Mouse (Mus musculus) ES-E14 (cell line): ENCODE data around the gene Runx3. TPM values are rescaled to one million over a fixed set of nuclear protein-coding genes. Genes with fewer than 3 reads are reported as not detected.
A peak's percentile ranks its signal among the peaks of the same experiment; 100 is the strongest.

Source experiments
- DNase-seq: peaks from one replicate; pipeline ENCODE4 v3.0.0-alpha.2; 2013; ENCODE audit warnings: low read depth, low spot score
- H3K27ac ChIP-seq: 2 replicates; pipeline ENCODE4 v1.5.1; 2012; ENCODE audit warnings: low read depth, mild to moderate bottlenecking, low read length, moderate library complexity, mixed read lengths; ENCODE audit not compliant: poor library complexity, insufficient read depth, severe bottlenecking
- H3K36me3 ChIP-seq: 2 replicates; pipeline ENCODE4 v1.6.1; 2012; ENCODE audit warnings: mild to moderate bottlenecking, low read length, moderate library complexity, mixed read lengths; ENCODE audit not compliant: control insufficient read depth, poor library complexity, insufficient read depth, severe bottlenecking
- H3K4me1 ChIP-seq, 2 experiments: fragments of 150-350 bp in 1 of 2; sonication (generic) in 1 of 2; 2 replicates each; pipeline ENCODE4 v1.6.1; 2012; ENCODE audit warnings: low read length in 2 of 2, mild to moderate bottlenecking in 1 of 2, mixed read lengths in 1 of 2; ENCODE audit not compliant: control insufficient read depth in 2 of 2, insufficient read depth in 2 of 2, poor library complexity in 1 of 2
- H3K4me3 ChIP-seq, 2 experiments: fragments of 150-350 bp in 1 of 2; sonication (generic) in 1 of 2; 2 replicates each; pipeline ENCODE4 v1.5.1; 2012; ENCODE audit warnings: low read length in 2 of 2, low read depth in 1 of 2, mild to moderate bottlenecking in 1 of 2, mixed read lengths in 1 of 2; ENCODE audit not compliant: insufficient read depth in 1 of 2, poor library complexity in 1 of 2, severe bottlenecking in 1 of 2
- H3K9ac ChIP-seq: 2 replicates; pipeline ENCODE4 v1.6.1; 2012; ENCODE audit warnings: low read depth, mild to moderate bottlenecking, low read length, mixed read lengths; ENCODE audit not compliant: poor library complexity, insufficient read depth, severe bottlenecking
- H3K9me3 ChIP-seq: fragments of 150-350 bp; sonication (generic); 2 replicates; pipeline ENCODE4 v1.6.1; 2012; ENCODE audit warnings: low read depth, mild to moderate bottlenecking, low read length; ENCODE audit not compliant: control insufficient read depth, insufficient read depth
- CHD2 ChIP-seq: IDR thresholded peaks from 2 replicates; pipeline ENCODE4 v1.6.1; 2014; ENCODE audit warnings: mild to moderate bottlenecking, low read depth, low read length, inconsistent platforms
- HCFC1 ChIP-seq: IDR thresholded peaks from 2 replicates; pipeline ENCODE4 v1.6.1; 2012; ENCODE audit warnings: low read length, inconsistent platforms, borderline replicate concordance; ENCODE audit not compliant: insufficient read depth
- MAFK ChIP-seq: IDR thresholded peaks from 2 replicates; pipeline ENCODE4 v1.6.1; 2014; ENCODE audit warnings: mild to moderate bottlenecking, low read depth, low read length, inconsistent platforms; ENCODE audit not compliant: insufficient read depth
- ZC3H11A ChIP-seq: IDR thresholded peaks from 2 replicates; pipeline ENCODE4 v1.6.1; 2012; ENCODE audit warnings: low read depth, mild to moderate bottlenecking, inconsistent platforms, low read length, borderline replicate concordance
- ZNF384 ChIP-seq: IDR thresholded peaks from 2 replicates; pipeline ENCODE4 v1.6.1; 2012; ENCODE audit warnings: low read depth, low read length, inconsistent platforms
- in situ Hi-C, 2 experiments: fragments of 600-800 bp; cut with MboI; formaldehyde crosslinking; loops; one replicate each; pipeline ENCODE4 v1.15.1; 2025; ENCODE audit warnings: low sequenced_read_pairs in 2 of 2, inconsistent platforms in 1 of 2; ENCODE audit not compliant: unreplicated experiment in 2 of 2
- total RNA-seq: library from RNA; depleted of rRNA; stranded (reverse); fragments of 300-350 nt; gene quantifications from 2 replicates; pipeline ENCODE4 v1.2.3, GENCODE M21; 2012

The Runx3 gene
- total RNA-seq, 1 experiment, result 0.49 TPM

DNA sequence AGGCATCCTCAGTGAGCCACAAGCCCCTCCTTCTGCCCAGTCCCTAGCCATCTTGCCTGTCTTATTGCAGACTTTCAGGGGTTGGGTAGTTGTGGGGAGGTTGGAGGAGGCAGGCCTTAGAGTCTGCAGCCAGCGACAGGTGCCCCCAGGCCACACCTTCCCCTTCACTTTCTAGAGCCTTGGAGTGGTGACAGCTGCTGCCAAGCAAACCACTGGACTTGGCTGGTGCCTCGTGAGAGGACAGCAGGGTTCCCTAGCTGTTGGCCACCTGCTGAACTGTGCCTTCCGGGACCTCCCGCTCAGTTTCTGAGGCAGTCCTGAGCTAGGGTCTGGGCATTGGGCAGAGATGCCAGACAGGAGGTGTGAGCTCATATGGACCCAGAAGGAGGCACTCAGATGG, 49.0 kb downstream of the Runx3 start:
- no peak overlapping the region for H3K4me3 ChIP-seq
- TF ChIP-seq ZC3H11A (no peak), MAFK (no peak), CHD2 (no peak), HCFC1 (no peak), ZNF384 (no peak)
- no peak overlapping the region for H3K27ac ChIP-seq
- no peaks in the 10 kb centered on the region for H3K9me3 ChIP-seq
- in situ Hi-C loops, result no loop called here
- DNase-seq, result no peak
- H3K9ac ChIP-seq, result no peak overlapping the region
- H3K4me1 ChIP-seq, result peaks cover 5 to 15% of the 10 kb centered on the region in 2 experiments; a peak in 2 of 4 replicates
- no peaks in the 10 kb centered on the region for H3K36me3 ChIP-seq

DNA sequence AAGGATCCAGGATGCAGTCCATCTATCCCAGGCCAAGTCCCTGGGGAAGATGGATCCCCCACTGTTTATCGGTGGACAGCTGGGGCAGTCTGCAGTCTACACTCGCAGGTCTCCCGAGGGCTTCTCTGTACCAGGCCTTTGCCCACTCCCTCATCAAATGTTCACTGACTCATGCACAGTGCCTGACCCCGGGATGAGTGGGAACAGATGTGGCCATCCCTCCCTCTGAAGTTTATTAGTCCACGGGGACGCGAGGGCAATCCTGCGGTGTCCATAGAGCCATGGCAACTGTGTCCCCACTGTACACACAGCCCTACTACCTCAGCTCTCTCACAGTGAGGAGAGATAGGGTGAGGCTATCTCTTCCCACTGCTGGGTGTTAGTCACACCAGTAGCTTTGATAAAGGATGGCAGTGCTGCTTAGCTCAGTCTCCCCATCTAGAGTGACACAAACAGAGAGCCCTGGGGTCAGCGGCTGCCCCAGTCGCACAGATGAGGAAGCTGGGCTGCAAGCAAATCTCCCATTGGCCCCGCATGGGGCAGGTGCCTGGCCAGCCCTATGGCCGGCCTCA, 50.9 kb downstream of the Runx3 start:
- Histone ChIP-seq H3K27ac (no peak overlapping the region), H3K9me3 (no peaks in the 10 kb centered on the region), H3K4me3 (no peak overlapping the region), H3K4me1 (peaks cover 5 to 15% of the 10 kb centered on the region in 2 experiments; a peak in 2 of 4 replicates), H3K36me3 (no peaks in the 10 kb centered on the region), H3K9ac (no peak overlapping the region)
- no peak for DNase-seq
- in situ Hi-C loops, result no loop called here
- TF ChIP-seq ZNF384 (no peak), CHD2 (no peak), MAFK (no peak), HCFC1 (no peak), ZC3H11A (no peak)

DNA sequence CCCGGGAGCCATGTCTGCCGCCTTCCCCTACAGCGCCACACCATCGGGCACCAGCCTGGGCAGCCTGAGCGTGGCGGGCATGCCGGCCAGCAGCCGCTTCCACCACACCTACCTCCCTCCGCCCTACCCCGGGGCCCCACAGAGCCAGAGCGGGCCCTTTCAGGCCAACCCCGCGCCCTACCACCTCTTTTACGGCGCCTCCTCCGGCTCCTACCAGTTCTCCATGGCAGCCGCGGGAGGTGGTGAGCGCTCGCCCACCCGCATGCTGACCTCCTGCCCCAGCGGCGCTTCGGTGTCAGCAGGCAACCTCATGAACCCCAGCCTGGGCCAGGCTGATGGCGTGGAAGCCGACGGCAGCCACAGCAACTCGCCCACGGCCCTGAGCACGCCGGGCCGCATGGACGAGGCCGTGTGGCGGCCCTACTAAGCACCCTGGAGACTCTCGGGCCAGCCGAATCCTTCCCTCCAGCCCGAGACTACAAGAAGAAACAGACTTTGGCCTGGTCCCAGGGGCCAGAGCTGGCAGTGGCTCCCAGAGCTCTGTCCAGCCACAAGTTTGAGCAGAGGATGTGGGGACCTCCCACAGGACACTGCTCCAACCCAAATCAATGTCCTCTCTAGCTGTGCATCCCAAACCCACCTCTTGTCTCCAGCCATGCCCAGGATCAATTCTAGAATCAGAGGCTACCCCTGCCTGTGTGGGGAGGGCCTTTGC, 55.1 kb downstream of the Runx3 start:
- H3K9me3 ChIP-seq, result no peaks in the 10 kb centered on the region
- H3K4me3 ChIP-seq, result peak overlapping the region; percentile 59 to 62
- TF ChIP-seq MAFK, result no peak
- no peak for TF ChIP-seq ZNF384
- TF ChIP-seq CHD2, result no peak
- TF ChIP-seq HCFC1, result no peak
- TF ChIP-seq ZC3H11A, result no peak
- in situ Hi-C loops, result no loop called here
- no peak overlapping the region for H3K27ac ChIP-seq
- H3K4me1 ChIP-seq, result peaks cover 0 to 5% of the 10 kb centered on the region in 2 experiments; a peak in 1 of 4 replicates
- H3K9ac ChIP-seq, result peak overlapping the region; percentile 58
- H3K36me3 ChIP-seq, result no peaks in the 10 kb centered on the region
- no peak for DNase-seq

DNA sequence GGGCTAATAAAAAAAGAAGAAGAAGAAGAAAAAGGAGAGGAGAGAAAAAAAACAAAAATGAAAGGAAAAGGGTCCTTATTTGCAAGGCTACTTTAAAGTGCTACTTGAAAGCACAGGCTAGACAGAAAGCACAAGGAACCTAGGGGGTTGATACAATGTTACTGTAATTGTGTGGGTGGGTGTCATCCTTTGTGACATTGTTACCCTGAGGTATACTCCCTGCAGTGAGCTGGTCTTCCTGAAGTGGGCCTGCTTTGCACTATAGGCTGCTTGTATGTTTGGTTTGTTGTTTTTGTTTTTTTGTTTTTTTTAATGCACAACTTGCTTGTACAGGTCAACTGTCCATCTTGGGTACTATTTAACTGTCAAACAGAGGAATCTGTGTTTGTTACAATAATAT, 57.1 kb downstream of the Runx3 start:
- Histone ChIP-seq H3K27ac (no peak overlapping the region), H3K4me1 (peaks cover 0 to 5% of the 10 kb centered on the region in 2 experiments; a peak in 1 of 4 replicates), H3K36me3 (no peaks in the 10 kb centered on the region), H3K4me3 (no peak overlapping the region), H3K9me3 (no peaks in the 10 kb centered on the region), H3K9ac (no peak overlapping the region)
- TF ChIP-seq MAFK (no peak), ZC3H11A (no peak), HCFC1 (no peak), ZNF384 (no peak), CHD2 (no peak)
- no peak for DNase-seq
- in situ Hi-C loops, result no loop called here
